Mouse (Mus musculus) heart, adult 8-10 months (tissue): ENCODE results near the gene Dclre1a. TPM values are rescaled to one million over a fixed set of nuclear protein-coding genes. Genes with fewer than 3 reads are reported as not detected.

ENCODE experiments used
- DNase-seq: peaks from one replicate; pipeline ENCODE4 v3.0.0; 2022; ENCODE audit warnings: low spot score
- total RNA-seq, 4 experiments: library from RNA; stranded (reverse); gene quantifications; 2 replicates each; pipeline ENCODE4 v1.2.4; 2022

The Dclre1a gene
- total RNA-seq: 10 to 100 TPM in 2 of 4 experiments, 1 to 10 TPM in 2; 7.4 to 12.5 (median 10.6) TPM

DNA sequence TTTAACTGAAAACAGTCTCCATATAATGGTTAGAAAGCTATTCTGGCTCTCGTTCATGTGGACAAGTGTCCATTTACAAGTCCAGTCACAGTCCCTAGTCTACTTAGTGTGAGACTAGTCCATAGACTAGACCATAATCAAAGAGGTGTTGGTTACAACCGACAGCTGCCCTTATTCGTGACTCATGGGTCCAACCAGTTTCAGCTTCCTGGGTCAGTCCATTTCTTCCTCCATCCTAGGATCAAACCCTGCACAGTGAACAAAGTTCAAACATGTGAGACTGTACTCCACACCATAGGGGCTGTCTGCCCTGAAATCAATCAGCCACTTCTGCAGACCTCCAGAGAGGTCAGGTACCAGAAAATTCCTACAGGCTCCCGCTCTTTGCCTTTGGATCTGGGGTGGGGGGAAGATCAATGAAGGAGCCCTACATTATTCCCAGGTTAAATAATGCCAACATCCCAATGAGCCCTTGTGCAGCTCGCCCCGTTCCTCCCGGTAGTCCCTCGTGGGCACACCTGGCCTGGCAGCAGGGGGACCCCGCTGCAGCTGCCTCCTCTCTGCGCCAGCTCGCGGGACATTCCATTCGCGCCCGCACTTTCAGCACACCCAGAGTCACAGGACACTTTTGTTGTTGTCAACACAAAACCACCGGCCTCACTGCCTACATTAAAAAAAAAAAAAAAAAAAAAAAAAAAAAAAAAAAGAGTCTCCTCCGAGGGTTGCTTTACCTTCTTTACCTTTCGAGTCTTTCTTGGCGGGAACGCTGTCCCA, at the start of gene Dclre1a:
Gene Dclre1a (minus strand): TSS at position 767 of the 774 bp plus-strand sequence.
- peak; percentile 55 for DNase-seq

DNA sequence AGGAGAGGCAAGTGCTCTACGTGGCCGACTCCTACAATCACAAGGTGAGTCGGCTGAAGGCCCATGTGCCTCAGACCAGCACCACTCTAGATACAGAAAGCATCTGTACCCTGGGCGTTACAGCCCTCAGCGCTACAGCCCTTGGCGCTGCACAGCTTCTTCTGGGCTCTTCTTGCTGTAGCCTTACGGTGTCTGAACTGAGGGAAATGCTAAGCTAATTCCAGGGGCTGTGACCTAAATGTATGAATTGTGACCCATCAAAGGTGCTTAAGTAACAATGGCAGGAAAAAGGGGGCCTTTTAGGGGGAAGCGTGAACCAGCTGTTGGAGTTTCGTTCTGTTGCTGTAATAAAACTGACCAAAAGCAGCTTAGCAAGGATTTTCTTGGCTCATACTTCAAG, 44.5 kb upstream of the Dclre1a start:
- no peak for DNase-seq

DNA sequence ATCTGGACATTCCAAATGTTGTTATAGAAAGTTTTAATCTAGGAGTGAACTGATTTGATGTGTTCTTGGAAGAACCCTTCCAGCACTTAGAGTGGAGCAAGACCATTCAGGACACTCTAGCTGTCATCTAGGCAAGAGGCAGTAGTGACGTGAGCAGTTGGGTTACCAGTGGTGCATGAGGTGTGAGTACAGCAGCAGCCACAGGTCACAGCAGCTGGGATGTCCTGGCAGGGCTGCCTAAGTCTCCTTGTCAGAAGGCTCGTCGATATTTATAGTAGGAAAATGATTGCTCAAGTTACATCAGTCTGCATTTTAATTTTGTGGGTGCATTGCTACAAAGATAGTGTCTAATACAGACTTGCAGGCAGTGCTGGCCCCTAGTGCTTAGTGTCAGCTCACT, 42.2 kb upstream of the Dclre1a start:
- DNase-seq: no peak

DNA sequence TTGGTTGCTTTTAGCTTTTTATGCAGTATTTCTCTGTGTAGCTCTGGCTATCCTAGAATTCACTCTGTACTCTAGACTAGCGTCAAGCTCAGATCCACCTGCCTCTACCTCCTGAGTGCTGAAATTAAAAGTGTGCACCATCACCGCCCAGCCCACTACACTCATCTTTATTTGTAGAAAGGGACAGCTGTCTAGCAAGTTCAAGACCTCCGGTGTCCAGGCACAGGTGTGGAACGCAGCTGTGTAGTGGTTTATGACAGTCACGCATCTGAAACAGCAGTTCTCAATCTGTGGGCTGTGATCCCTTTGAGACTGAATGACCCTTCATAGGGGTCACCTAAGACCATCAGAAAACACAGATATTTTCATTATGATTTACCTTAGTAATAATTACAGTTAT, 41.4 kb upstream of the Dclre1a start:
- DNase-seq: no peak

DNA sequence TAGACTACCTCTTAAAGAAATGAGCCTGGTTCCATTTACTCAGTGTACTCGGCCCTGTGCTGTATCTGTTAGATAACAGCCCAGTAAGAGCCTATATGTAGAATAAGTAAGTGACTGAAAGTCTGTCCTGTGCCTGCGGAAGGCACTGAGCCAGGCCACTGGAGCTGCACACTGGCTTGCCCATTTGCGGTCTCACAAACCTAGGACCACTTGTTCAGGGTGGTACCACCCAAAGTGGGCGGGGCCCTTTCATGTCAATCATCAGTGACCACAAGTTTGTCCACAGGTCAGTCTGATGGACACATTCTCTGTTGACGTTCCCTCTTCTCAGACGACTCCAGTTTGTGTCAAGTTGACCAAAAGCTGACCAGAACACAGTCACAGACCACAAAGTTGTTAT, 41.0 kb upstream of the Dclre1a start:
- no peak for DNase-seq

DNA sequence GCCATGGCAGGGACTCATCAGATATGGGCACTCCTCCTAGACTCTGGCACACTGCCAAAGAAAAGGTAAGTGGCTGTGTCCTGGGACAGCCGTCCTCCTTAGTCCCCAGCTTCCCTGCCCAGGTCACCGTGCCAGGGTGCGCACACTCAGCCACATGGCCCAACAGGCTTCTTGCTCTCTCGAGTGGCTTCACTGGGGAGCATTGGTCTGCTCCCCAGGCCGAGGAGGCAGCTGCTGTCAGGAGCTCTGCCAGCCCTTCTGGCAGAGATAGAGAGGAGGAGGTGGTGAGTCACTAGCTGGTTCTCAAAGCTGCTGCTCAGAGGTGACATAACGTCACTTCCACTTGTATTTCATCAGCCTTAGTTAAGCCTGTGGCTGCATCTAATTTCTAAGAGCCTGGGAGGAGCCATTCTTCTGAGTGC, 40.2 kb upstream of the Dclre1a start:
- peak; percentile 62 for DNase-seq

DNA sequence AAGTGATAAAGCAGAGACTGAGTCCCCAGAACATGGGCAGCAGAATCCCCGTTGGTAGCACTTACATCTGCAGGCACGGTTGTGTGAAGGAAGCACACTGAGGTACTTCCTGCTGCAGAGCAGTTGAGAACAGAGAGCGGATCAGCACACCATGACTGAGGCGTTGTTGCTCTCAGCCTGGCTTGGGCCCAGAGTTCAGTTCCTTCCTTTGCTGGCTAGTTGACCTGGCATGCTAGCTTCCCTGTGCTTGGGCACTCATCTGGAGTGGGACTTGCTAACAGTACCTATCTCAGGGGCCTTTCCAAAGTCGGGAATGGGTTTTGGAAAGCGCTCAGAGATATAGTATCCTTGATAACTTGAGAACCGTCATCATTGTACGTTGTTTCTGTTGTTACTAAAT, 38.3 kb upstream of the Dclre1a start:
- DNase-seq: no peak

DNA sequence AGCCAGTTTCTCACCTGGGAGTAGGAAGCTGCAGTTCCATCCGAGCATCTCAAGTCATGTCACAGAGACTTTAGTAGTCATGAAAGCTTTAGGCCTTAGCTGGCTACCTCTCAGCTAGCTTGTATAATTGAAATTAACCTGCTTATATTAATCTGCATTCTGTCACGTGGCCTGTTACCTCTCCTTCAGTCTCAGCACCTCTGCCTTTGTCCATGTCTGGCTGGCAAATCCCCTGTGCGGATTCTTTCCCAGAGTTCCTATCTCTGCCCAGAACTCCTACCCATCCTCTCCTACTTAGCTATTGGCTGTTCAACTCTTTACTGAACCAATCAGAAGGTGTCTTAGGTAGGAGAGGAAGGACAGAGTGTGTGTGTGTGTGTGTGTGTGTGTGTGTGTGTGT, 36.3 kb upstream of the Dclre1a start:
- DNase-seq: no peak

DNA sequence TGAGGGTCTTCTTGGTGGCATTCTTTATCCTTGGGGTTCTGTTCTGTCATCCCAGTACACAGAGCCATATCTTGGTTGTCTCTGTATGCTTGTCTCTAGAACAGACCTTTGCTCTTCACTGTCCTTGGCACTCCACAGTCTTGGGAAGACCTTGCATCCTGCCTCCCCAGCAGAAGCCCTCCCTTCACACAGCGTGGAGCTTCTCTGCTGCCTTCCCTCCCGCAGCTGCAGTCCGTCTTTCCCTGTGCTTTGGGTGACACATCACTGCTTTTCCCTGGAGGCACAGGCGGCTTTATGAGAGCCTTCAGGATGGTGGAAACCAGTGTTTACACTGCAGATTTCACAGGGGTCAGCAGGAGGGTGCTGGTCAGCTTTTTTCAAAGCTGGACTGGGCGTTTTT, 35.8 kb upstream of the Dclre1a start:
- DNase-seq: no peak

DNA sequence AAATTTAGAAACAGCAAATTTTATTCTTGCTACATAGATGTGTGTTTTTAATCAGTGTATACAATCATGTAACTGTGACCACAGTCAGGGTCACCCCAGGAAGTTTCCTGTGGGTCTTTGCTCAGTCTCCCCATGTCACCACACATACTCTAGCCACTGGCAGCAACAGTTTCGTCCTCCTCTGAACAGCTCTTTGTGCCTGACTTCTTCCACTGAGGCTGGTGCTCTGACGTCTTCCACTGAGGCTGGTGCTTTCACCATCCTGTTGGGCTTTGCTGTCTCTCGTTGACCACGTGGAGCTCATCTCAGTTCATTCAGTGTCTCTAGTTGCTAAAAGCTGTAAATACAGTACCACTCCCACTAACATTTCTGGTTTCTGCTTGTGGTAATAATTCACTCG, 34.0 kb upstream of the Dclre1a start:
- DNase-seq: no peak

DNA sequence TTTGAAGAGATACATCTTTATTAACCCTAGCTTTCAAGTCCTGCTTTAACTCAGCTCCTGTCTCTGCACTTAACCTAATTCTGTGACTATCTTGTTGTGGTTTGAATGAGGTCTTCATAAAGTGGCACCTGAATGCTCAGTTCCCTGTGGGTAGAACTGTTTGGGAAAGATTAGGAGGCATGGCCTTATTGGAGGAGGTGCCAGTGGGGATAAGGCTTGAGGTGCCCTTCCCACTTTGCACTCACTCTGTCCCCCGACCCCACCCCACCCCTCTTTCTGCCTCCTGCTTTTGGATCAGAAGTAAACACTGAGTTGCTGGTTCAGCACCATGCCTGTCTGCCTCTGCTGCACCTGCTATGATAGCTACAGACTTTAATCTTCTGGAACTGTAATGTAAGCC, 29.8 kb upstream of the Dclre1a start:
- DNase-seq: no peak

DNA sequence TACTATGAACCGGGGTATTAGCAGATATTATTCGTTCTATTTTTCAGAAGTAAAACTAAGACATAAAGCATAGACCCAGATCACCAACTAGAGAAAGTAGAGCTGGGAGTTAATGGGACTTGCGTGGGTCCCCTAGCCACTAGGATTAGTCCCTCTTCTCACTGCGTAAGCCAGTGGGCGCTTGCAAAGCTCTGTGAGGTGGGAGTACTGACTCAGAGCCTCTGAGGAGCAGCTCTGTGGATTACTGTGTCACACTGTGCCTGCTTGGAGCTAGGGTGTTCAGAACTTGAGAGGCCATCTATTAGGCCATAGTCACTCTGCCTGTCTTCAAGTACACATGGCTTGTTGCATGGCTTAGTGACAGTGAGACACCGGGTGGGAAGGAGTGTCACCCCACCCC, 25.2 kb upstream of the Dclre1a start:
- no peak for DNase-seq

DNA sequence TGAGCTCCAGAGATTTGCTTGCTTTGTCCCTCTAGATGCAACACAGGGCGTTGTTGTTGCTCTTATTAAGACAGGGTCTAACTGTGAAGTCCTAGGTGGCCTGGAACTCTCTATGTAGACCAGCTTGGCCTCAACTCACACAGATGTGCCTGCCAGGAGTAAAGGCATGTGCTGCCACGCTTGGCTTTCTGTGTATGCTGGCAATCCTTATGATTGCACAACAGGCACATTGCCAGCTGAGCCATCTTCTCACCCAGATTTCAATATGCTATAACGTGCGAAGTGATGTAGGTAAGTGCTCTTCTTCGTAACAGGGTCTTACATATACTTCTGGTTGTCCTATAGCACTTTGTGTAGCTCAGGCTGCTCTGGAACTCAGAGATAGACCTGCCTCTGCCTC, 23.9 kb upstream of the Dclre1a start:
- no peak for DNase-seq

DNA sequence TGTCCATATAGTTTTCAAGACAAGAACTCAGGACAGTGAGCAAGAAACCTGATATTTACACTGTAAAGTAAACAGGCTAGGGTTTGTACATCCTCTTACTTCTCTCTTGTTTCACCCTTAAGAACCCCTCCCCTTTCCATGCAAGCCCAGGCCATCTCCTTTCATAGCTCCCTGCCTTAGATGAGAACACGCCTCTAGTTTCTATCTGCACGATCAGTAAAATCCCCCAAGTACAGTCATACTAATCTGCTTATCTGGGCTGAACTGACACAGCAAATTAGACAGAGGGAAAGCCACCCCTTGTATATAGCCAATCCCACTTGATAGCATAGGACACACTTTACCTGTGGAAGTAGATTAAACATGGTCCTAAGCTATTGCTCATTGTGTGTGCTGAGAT, 23.2 kb upstream of the Dclre1a start:
- no peak for DNase-seq

DNA sequence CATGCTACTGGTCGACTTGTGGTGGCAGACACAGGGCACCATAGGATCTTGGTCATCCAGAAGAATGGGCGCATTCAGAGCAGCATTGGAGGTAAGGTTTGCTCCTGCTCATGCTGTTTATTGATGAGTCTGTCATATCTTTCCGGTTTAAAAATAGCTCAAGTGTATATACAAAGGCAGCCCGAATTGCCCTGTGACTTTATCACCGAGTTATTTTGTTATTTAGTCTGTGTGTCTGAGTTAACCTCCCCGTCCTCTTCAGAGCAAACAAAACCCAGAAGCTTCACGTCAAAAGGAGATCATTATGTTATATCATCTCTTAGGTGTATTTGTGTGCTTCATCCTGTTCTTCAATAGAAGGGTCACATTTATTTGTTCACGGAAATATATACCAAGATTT, 22.8 kb upstream of the Dclre1a start:
- no peak for DNase-seq

DNA sequence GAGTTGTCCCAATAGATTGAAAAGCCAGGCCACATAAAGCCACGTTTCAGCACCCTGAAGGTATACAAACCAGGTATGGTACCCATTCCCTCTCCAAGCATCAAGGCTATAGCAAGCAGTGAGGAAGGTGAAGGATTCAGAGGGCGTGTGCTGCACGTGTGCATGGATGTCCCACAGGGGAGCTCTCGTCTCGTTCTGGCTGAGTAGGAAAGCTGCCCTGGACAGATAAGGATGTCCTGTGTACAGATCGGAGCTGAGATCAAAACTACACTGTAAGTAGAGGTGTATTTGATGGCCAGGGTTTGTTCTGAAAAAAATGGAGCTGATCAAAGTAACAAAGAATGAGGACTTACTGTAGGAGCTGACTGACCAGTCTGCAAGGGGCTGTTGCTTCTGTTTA, 18.9 kb upstream of the Dclre1a start:
- DNase-seq: no peak

DNA sequence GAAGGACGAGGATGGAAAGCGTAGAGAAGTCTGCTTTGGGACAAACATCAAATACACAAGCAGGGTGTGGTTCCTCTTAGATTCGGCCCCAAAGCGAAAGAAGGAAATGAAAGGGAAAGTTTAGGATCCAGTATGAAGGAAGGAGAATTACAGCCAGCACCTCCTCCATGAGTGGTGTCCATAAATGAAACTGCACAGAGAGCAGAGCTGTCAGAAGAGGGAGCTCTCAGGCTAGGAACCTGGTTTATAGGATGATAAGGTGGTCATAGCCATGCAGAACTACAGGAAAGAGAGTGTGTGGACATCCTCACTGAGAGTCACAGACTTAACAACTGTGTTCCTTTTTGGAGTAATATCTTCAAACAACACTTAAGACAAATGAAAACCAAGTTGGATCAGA, 18.0 kb upstream of the Dclre1a start:
- DNase-seq: peak; percentile 78

DNA sequence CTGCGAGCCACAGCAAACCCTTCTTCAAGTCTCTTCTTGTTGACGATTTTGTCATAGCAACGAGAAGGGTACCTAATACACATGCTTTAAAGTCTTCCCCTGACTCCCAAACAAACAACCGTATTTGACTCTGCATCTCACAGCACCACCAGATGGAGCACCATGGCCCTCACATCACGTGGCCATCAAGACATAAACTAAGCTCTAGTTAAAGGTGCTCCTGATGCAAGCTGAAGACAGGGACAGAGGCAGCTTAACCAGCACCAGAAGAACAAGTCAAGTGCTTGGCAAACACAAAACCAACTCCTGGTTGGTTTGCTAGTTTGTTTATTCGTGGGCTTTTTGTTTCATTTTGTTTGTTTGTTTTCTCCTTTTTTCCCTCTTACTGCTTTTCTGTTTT, 17.3 kb upstream of the Dclre1a start:
- no peak for DNase-seq

DNA sequence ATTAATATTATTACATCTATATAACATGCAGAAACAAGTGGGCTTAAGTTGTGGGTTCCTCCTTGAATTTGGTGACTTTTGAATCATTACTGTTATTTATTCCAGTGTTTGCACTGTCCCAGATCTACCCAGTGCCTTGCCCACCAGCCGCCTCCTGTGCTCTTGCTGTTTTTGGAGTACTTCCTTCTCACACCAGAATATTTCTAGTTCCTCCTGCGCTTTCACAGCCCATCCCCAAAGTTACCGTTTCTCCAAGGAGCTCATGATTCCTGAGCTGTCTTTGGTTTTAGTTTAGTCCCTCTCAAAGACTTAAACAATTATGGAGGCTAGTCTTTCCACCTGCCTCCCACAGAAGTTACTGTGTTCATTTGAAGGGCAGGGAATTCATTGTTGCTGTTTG, 15.4 kb upstream of the Dclre1a start:
- no peak for DNase-seq

DNA sequence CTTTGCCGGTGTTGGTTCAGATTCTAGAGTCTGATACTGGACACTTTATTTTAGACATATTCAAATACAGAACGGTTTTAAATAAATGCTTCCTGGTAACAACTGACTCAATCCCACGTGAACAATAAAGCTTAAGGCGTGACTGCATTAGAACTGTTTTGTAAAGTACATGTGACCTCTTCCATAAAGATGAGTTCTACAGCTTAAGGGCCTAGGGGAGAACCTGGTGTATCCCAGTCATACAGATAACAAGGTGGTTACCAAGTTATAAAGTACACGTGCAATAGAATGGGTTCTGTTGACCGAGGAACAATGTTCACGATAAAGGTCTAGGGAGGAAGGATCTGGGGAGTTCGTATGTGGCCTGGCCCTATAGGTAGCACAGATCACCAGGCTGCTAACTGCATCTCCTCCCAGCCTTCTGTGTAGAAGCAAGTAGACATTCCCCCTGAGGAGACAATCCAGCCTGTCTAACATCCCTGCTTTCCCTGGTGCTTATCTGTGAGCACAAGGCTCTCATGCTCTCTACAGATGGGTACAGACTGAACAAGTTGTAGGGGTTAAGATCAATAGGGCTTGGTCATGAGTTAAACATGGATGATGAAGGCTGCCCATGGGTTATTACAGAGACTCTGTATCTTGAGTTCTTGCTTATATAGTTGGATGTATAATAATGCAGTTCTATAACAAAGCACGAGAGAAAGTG, 14.6 kb upstream of the Dclre1a start:
- DNase-seq: no peak

DNA sequence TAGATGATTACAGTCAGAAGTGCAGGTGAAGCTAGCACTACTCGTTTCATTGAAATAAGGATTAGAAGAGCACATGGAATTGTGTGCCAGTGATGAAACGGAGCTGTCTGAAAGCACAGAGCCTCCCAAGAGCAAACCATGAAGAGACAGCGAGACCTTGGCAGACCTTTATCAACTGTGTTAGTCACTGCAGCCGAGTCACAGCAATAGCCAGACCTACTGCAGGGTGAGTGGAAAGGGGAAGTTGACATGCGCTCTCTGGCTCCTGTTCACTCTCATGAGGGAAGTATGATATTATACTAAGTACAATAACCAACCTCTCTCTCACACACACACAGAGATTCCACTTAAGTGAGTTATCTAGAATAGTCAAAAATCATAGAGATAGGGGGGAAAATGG, 8.0 kb upstream of the Dclre1a start:
- DNase-seq: peak; percentile 57

DNA sequence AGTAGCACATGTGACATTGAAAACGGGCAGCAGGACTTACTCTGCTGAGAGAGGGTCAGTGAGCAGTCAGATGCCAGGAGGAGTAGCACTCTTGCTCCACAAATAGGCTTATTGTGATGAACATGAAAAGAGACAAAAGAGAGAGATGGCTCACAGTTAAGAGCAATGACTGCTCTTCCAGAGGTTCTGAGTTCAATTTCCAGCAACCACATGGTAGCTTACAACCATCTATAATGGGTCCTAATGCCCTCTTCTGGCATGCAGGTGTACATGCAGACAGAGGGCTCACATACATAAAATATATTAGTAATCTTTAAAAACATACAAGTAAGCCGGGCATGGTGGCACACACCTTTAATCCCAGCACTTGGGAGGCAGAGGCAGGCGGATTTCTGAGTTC, 5.2 kb upstream of the Dclre1a start:
- no peak for DNase-seq

DNA sequence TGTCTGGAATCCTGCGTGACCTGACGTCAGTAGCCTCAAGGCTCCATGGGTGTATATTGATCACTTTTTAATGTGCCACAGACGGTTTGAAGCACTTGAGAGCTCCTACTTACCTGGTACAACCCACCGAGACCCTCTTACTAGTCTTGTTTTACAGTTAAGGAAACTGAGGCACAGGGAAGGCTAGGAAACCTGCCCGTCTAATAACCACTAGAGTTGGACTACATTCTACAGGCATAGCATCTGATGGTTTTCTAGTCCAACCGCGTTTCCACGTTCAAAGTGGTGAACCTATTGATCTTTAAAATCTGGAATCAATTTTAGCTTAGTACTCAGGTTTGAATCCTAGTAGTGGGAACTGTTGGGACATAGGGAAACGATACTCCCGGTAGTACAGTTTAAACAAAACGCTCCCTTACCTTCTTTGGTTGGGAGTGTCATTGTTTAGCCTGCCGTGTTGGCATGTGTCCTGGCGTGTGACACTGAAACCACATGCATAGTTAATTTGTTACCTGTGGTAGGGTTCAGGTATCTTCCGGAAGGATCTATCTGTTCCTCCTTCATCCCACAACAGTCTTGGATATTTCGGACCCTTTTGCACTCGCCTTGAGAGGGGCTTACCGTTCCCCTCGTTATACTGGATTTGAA, 1.1 kb upstream of the Dclre1a start:
- DNase-seq: peak; percentile 26
